Mouse (Mus musculus) bone marrow, adult 2 months (tissue): ENCODE measurements around the gene Lrrc29. TPM values are rescaled to one million over a fixed set of nuclear protein-coding genes. Genes with fewer than 3 reads are reported as not detected.

Experiments used
- H3K27ac ChIP-seq: fragments of 200-500 bp; 2 replicates; pipeline ENCODE4 v1.5.1; 2012; ENCODE audit warnings: low read depth, mild to moderate bottlenecking, control low read depth, inconsistent platforms, low read length; ENCODE audit not compliant: control insufficient read depth, poor library complexity, insufficient read depth
- H3K4me1 ChIP-seq: fragments of 200-500 bp; 2 replicates; pipeline ENCODE4 v1.6.1; 2011; ENCODE audit warnings: low read length; ENCODE audit not compliant: control insufficient read depth, insufficient read depth
- H3K4me3 ChIP-seq: fragments of 200-500 bp; replicated peaks from 2 replicates; pipeline ENCODE3; 2011; ENCODE audit warnings: mild to moderate bottlenecking, low read depth, low read length, control low read depth; ENCODE audit not compliant: control insufficient read depth
- CTCF ChIP-seq: fragments of 200-500 bp; IDR thresholded peaks from 2 replicates; pipeline ENCODE4 v1.5.1; 2011; ENCODE audit warnings: low read length, control low read depth; ENCODE audit not compliant: control insufficient read depth, insufficient read depth
- POLR2A ChIP-seq: fragments of 200-500 bp; IDR thresholded peaks from 2 replicates; pipeline ENCODE4 v1.6.1; 2011; ENCODE audit warnings: low read depth, mild to moderate bottlenecking, control low read depth, low read length, borderline replicate concordance; ENCODE audit not compliant: control insufficient read depth
- WGBS: fragments of 180-500 bp; shearing (Covaris S2); methylation state at CpG from one replicate; pipeline ENCODE4 v1.1.7; 2018; 5-methylcytosine and 5-hydroxymethylcytosine counted together
- polyA plus RNA-seq: library from polyadenylated mRNA; stranded (reverse); fragments of >200 nt; gene quantifications from 2 replicates; pipeline ENCODE4 v1.2.4, GENCODE M21; 2011; ENCODE audit warnings: low replicate concordance; ENCODE audit not compliant: missing spikeins, insufficient read depth, insufficient read length

Lrrc29 gene
- polyA plus RNA-seq, 1 experiment = 19.9 TPM

GRCm38 (mm10) chr8:105286907-105287306, 39.2 kb downstream of the Lrrc29 start:
- Histone ChIP-seq H3K27ac (no peak overlapping the region), H3K4me3 (no peak overlapping the region), H3K4me1 (peaks cover 4% of the 10 kb centered on the region)
- TF ChIP-seq POLR2A (no peak), CTCF (no peak)
- WGBS = 79% methylated on average over 4 of the region's 4 CpGs

- 84% methylated on average over 12 of the region's 12 CpGs for WGBS
- H3K4me1 ChIP-seq = peaks cover 4% of the 10 kb centered on the region
- TF ChIP-seq CTCF (no peak), POLR2A (no peak)
These were observed 40.6 kb downstream of the Lrrc29 start for GRCm38 (mm10) chr8:105285514-105285913.

GRCm38 (mm10) chr8:105283074-105283473, 43.0 kb downstream of the Lrrc29 start:
- Histone ChIP-seq H3K4me3 (no peak overlapping the region), H3K4me1 (peaks cover 1% of the 10 kb centered on the region), H3K27ac (no peak overlapping the region)
- TF ChIP-seq POLR2A (no peak), CTCF (peak; percentile 78)
- 61% methylated on average over 23 of the region's 23 CpGs for WGBS

More at GRCm38 (mm10) chr8:105285514-105285913, 40.6 kb downstream of the Lrrc29 start:
- H3K27ac ChIP-seq = no peak overlapping the region
- H3K4me3 ChIP-seq = no peak overlapping the region

GRCm38 (mm10) chr8:105282239-105282638, 43.8 kb downstream of the Lrrc29 start:
- TF ChIP-seq CTCF (no peak), POLR2A (no peak)
- peaks cover 1% of the 10 kb centered on the region for H3K4me1 ChIP-seq
- no peak overlapping the region for H3K27ac ChIP-seq
- WGBS = 60% methylated on average over 4 of the region's 4 CpGs
- H3K4me3 ChIP-seq = no peak overlapping the region

- Histone ChIP-seq H3K4me3 (no peak overlapping the region), H3K4me1 (peaks cover 1% of the 10 kb centered on the region), H3K27ac (no peak overlapping the region)
- WGBS = 86% methylated on average over 12 of the region's 12 CpGs
- no peak for TF ChIP-seq CTCF
- no peak for TF ChIP-seq POLR2A
These were observed 44.3 kb downstream of the Lrrc29 start for GRCm38 (mm10) chr8:105281821-105282220.

GRCm38 (mm10) chr8:105280567-105280966, 45.5 kb downstream of the Lrrc29 start:
- no peak overlapping the region for H3K27ac ChIP-seq
- peaks cover 1% of the 10 kb centered on the region for H3K4me1 ChIP-seq
- TF ChIP-seq CTCF (no peak), POLR2A (no peak)
- H3K4me3 ChIP-seq = no peak overlapping the region
- WGBS = 47% methylated on average over 3 of the region's 3 CpGs

- peaks cover 1% of the 10 kb centered on the region for H3K4me1 ChIP-seq
- no peak overlapping the region for H3K4me3 ChIP-seq
- H3K27ac ChIP-seq = no peak overlapping the region
- under 1% methylated on average over 28 of the region's 28 CpGs for WGBS
- TF ChIP-seq CTCF = no peak
- no peak; the same call in 1 of the 2 replicates for TF ChIP-seq POLR2A
These were observed 47.2 kb downstream of the Lrrc29 start for GRCm38 (mm10) chr8:105278911-105279334.

- no peak for TF ChIP-seq CTCF
- TF ChIP-seq POLR2A = no peak
- Histone ChIP-seq H3K4me3 (no peak overlapping the region), H3K4me1 (peaks cover 1% of the 10 kb centered on the region), H3K27ac (no peak overlapping the region)
- WGBS = 5% methylated on average over 30 of the region's 30 CpGs
These were observed 49.6 kb downstream of the Lrrc29 start for GRCm38 (mm10) chr8:105276292-105277120.
